Mouse (Mus musculus): Measurements from ENCODE around the gene Gpc5.

DNA sequence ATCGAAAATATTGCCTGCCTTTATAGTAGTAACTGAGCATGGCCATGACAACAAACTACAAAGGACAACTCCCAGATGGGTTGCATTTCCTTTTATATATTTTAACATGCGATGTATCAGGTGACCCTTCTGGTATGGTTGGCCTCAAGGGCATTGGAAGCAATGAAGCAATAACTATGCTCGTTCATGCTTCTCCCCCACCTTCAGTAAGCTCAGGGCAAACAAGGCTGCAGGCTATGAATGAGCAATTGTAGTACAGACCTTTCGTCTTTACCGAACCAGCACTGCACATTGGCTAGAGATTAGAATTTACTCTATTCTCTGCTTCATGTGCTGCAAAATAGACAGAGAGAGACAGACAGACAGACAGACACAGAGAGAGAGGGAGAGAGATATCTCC is 322.5 kb downstream of the Gpc5 start:
- no peak for TF ChIP-seq CTCF (IDR thresholded peaks at IDR 0.05; ENCODE audit: low read depth, low read length)
- no peak for TF ChIP-seq POLR2A (IDR thresholded peaks at IDR 0.05; ENCODE audit: extremely low read depth, insufficient read depth, low read length)
